In genomic region chr15:80253530-80253929, GRCm38 (mm10) we compare ENCODE assay signal across 8 mouse cellular contexts. TPM values are rescaled to one million over a fixed set of nuclear protein-coding genes. Genes with fewer than 3 reads are reported as not detected.
DNase-seq lines count a peak whose midpoint lies in the region; ATAC-seq lines count a peak whose summit lies in the region.

No protein-coding gene starts in this region.

- H3K4me3 ChIP-seq in forebrain, embryonic 13.5 days, result no peak overlapping the region
- no peak overlapping the region for H3K4me3 ChIP-seq in forebrain, embryonic 11.5 days (ENCODE audit: low read depth, low read length)
- H3K4me3 ChIP-seq in liver, embryonic 13.5 days (replicated peaks), result peak overlapping the region; percentile 79

- 33% methylated on average over 2 of the region's 2 CpGs for WGBS in forebrain, embryonic 13.5 days
- WGBS in forebrain, embryonic 11.5 days, result 36% methylated on average over 2 of the region's 2 CpGs
- 54% methylated on average over 2 of the region's 2 CpGs for WGBS in liver, embryonic 13.5 days (ENCODE audit: insufficient replicate concordance)

- ATAC-seq in forebrain, embryonic 13.5 days, result no peak
- ATAC-seq in forebrain, embryonic 11.5 days (replicated peaks; ENCODE audit: low FRiP score), result no peak
- no peak for ATAC-seq in liver, embryonic 13.5 days (ENCODE audit: low read depth)

- H3K27ac ChIP-seq in forebrain, embryonic 13.5 days, result peak overlapping the region; percentile 97
- no peak overlapping the region for H3K27ac ChIP-seq in forebrain, embryonic 11.5 days (ENCODE audit: low read depth, low read length)
- H3K27ac ChIP-seq in liver, embryonic 13.5 days, result peak overlapping the region; percentile 99

- peak overlapping the region; percentile 87; the same call in 1 of the 2 replicates for H3K4me2 ChIP-seq in forebrain, embryonic 13.5 days
- no peak overlapping the region for H3K4me2 ChIP-seq in forebrain, embryonic 11.5 days (ENCODE audit: low read depth, low read length, severe bottlenecking)
- peak overlapping the region; percentile 94 for H3K4me2 ChIP-seq in liver, embryonic 13.5 days

- H3K9ac ChIP-seq in forebrain, embryonic 13.5 days, result no peak overlapping the region
- H3K9ac ChIP-seq in forebrain, embryonic 11.5 days (ENCODE audit: low read length), result no peak overlapping the region
- peak overlapping the region; percentile 85 for H3K9ac ChIP-seq in liver, embryonic 13.5 days

- DNase-seq in forebrain, embryonic 11.5 days (ENCODE audit: low spot score), result no peak
- DNase-seq in retina, postnatal 1 day, result peak; percentile 32
- no peak for DNase-seq in retina, embryonic 14.5 days (ENCODE audit: low spot score)
- no peak for DNase-seq in liver, embryonic 13.5 days
- DNase-seq in cerebellum, adult 11 months, result no peak
- DNase-seq in urinary bladder, postnatal 36 days (ENCODE audit: low spot score in 2 of 2), result no peak
- no peak for DNase-seq in adrenal gland, postnatal 14 days

- peaks cover 62% of the 10 kb centered on the region for H3K36me3 ChIP-seq in forebrain, embryonic 13.5 days (ENCODE audit: poor library complexity, severe bottlenecking)
- H3K36me3 ChIP-seq in forebrain, embryonic 11.5 days (ENCODE audit: control insufficient read depth, insufficient read depth, low read length), result peaks cover 17% of the 10 kb centered on the region
- H3K36me3 ChIP-seq in liver, embryonic 13.5 days, result peaks cover 72% of the 10 kb centered on the region

- H3K4me1 ChIP-seq in forebrain, embryonic 13.5 days, result peaks cover 40% of the 10 kb centered on the region
- peaks cover 11% of the 10 kb centered on the region for H3K4me1 ChIP-seq in forebrain, embryonic 11.5 days (replicated peaks; ENCODE audit: control insufficient read depth, insufficient read depth, low read length)
- peaks cover 82% of the 10 kb centered on the region for H3K4me1 ChIP-seq in liver, embryonic 13.5 days (replicated peaks)

- H3K27me3 ChIP-seq in forebrain, embryonic 13.5 days, result no peaks in the 10 kb centered on the region
- H3K27me3 ChIP-seq in forebrain, embryonic 11.5 days (ENCODE audit: control insufficient read depth, insufficient read depth, low read length), result no peaks in the 10 kb centered on the region
- no peaks in the 10 kb centered on the region for H3K27me3 ChIP-seq in liver, embryonic 13.5 days

- no peaks in the 10 kb centered on the region for H3K9me3 ChIP-seq in forebrain, embryonic 13.5 days (replicated peaks)
- H3K9me3 ChIP-seq in forebrain, embryonic 11.5 days (ENCODE audit: control insufficient read depth, low read length), result no peaks in the 10 kb centered on the region
- H3K9me3 ChIP-seq in liver, embryonic 13.5 days (replicated peaks), result no peaks in the 10 kb centered on the region

RNA-seq across cellular contexts. Expression of gene Atf4, which starts 1.5 kb away (rescaled TPM):
- polyA plus RNA-seq in forebrain, embryonic 13.5 days (2015; fragmentation: Nextera tagmentation; extraction: Ambion mirVana), result 129 and 138 TPM in 2 replicates
- polyA plus RNA-seq in forebrain, embryonic 11.5 days (2014; fragmentation: Nextera tagmentation; extraction: Ambion mirVana), result 139 and 144 TPM in 2 replicates
- 138 and 152 TPM in 2 replicates for polyA plus RNA-seq in liver, embryonic 13.5 days (2015; fragmentation: Nextera tagmentation; extraction: Ambion mirVana)
- 195 TPM in 2 replicates for total RNA-seq in adrenal gland, postnatal 14 days (2021)

RNA-seq across cellular contexts. Expression of gene Rps19bp1, which starts 10.6 kb away (rescaled TPM):
- polyA plus RNA-seq in forebrain, embryonic 13.5 days (2015; fragmentation: Nextera tagmentation; extraction: Ambion mirVana), result 62.0 and 63.8 TPM in 2 replicates
- 69.1 and 69.4 TPM in 2 replicates for polyA plus RNA-seq in forebrain, embryonic 11.5 days (2014; fragmentation: Nextera tagmentation; extraction: Ambion mirVana)
- polyA plus RNA-seq in liver, embryonic 13.5 days (2015; fragmentation: Nextera tagmentation; extraction: Ambion mirVana), result 39.6 and 41.9 TPM in 2 replicates
- 34.7 and 35.1 TPM in 2 replicates for total RNA-seq in adrenal gland, postnatal 14 days (2021)

RNA-seq across cellular contexts. Expression of gene AC140267.1, which starts 17.9 kb away (rescaled TPM):
- polyA plus RNA-seq in forebrain, embryonic 13.5 days (2015; fragmentation: Nextera tagmentation; extraction: Ambion mirVana), result 2.7 TPM in 1 of 2 replicates, not detected in the other
- not detected in 2 replicates for polyA plus RNA-seq in forebrain, embryonic 11.5 days (2014; fragmentation: Nextera tagmentation; extraction: Ambion mirVana)
- polyA plus RNA-seq in liver, embryonic 13.5 days (2015; fragmentation: Nextera tagmentation; extraction: Ambion mirVana), result not detected in 2 replicates
- 7.2 and 15.4 TPM in 2 replicates for total RNA-seq in adrenal gland, postnatal 14 days (2021)

RNA-seq across cellular contexts. Expression of gene Mief1, which starts 19.7 kb away (rescaled TPM):
- polyA plus RNA-seq in forebrain, embryonic 13.5 days (2015; fragmentation: Nextera tagmentation; extraction: Ambion mirVana), result 39.6 and 40.3 TPM in 2 replicates
- polyA plus RNA-seq in forebrain, embryonic 11.5 days (2014; fragmentation: Nextera tagmentation; extraction: Ambion mirVana), result 47.0 and 47.1 TPM in 2 replicates
- polyA plus RNA-seq in liver, embryonic 13.5 days (2015; fragmentation: Nextera tagmentation; extraction: Ambion mirVana), result 18.4 and 21.5 TPM in 2 replicates
- total RNA-seq in adrenal gland, postnatal 14 days (2021), result 42.3 and 48.6 TPM in 2 replicates

RNA-seq across cellular contexts. Expression of gene Cacna1i, which starts 33.5 kb away (rescaled TPM):
- polyA plus RNA-seq in forebrain, embryonic 13.5 days (2015; fragmentation: Nextera tagmentation; extraction: Ambion mirVana), result 0.25 and 0.39 TPM in 2 replicates
- polyA plus RNA-seq in forebrain, embryonic 11.5 days (2014; fragmentation: Nextera tagmentation; extraction: Ambion mirVana), result 0.12 and 0.17 TPM in 2 replicates
- polyA plus RNA-seq in liver, embryonic 13.5 days (2015; fragmentation: Nextera tagmentation; extraction: Ambion mirVana), result not detected in 2 replicates
- 0.63 and 0.83 TPM in 2 replicates for total RNA-seq in adrenal gland, postnatal 14 days (2021)
